Mouse (Mus musculus): ENCODE measurements around the gene Scn1b. TPM values are rescaled to one million over a fixed set of nuclear protein-coding genes. Genes with fewer than 3 reads are reported as not detected.

The Scn1b gene
- total RNA-seq, 2 experiments from 2014 or later: 303 to 352 TPM

DNA sequence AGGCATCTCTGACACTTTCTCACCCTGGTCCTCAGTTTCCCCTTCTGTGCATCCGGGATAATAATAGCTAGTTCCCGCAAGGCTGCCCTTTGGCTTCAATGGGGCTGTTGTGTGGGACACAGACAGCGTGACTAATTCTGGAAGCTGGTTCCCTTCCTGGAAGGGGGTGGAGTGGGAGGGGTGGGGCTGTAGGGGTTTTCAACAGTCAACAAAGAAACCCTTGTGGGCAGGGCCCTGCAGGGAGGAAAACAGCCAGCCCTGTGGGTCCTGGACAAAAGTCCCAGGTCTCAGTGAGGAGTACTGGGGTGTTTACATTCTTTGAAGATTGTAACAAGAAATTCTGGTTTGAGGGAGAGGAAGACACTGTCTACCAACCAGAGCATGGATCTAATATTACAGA lies 41.6 kb downstream of the Scn1b start:
- DNase-seq: no peak

- DNase-seq: no peak
These were observed 42.7 kb downstream of the Scn1b start for GRCm38 (mm10) chr7:31084140-31084539.

- peak; percentile 65 for DNase-seq
These were observed 43.8 kb downstream of the Scn1b start for GRCm38 (mm10) chr7:31082831-31083588.

DNA sequence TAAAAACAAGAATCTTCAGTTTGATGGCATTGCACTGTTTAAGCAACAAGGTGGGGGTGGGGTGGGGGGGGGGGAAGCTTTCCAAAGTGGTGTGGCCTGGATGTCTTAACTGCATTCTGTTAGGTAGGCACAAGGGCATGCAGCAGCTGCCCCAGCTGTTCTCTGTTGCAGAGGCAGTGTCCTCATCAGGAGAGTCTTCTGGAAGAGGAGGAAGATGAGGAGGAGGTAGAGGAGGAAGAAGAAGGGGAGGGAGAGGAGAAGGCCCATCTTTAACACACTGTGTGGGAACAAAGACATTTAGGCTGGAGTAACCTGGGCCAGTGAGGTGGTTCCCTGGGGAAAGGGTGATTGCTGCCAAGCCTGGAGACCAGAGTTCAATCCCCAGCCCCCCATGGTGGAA lies 44.7 kb downstream of the Scn1b start:
- DNase-seq: no peak

GRCm38 (mm10) chr7:31081106-31081505 lies 45.7 kb downstream of the Scn1b start:
- DNase-seq: no peak

- no peak for DNase-seq
These were observed 46.2 kb downstream of the Scn1b start for GRCm38 (mm10) chr7:31080611-31081010.

GRCm38 (mm10) chr7:31079670-31080069 lies 47.1 kb downstream of the Scn1b start:
- DNase-seq: no peak

- DNase-seq: peak; percentile 39
These were observed 48.8 kb downstream of the Scn1b start for GRCm38 (mm10) chr7:31077885-31078445.

GRCm38 (mm10) chr7:31077470-31077869 lies 49.3 kb downstream of the Scn1b start:
- no peak for DNase-seq

GRCm38 (mm10) chr7:31076492-31076891 lies 50.3 kb downstream of the Scn1b start, which contains the start of gene Fxyd3:
TSS of gene Fxyd3 (minus strand) at chr7:31076704.
- no peak for DNase-seq

DNA sequence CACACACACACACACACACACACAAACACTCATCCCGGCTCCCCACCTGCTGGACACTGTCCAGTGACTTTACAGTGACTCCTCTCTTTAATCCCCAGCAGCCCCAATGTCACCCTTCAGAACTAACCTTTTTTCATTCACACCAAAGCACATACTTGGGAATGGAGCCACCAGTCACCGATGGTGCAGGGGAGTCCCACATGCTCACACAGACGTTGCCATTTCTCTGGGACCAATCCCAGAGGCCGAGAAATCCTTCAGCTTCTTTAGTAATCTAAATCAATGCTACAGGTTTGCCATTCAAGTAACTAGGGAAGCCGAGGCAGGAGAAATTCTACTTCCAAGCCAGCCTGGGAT lies 52.1 kb downstream of the Scn1b start:
- no peak for DNase-seq

DNA sequence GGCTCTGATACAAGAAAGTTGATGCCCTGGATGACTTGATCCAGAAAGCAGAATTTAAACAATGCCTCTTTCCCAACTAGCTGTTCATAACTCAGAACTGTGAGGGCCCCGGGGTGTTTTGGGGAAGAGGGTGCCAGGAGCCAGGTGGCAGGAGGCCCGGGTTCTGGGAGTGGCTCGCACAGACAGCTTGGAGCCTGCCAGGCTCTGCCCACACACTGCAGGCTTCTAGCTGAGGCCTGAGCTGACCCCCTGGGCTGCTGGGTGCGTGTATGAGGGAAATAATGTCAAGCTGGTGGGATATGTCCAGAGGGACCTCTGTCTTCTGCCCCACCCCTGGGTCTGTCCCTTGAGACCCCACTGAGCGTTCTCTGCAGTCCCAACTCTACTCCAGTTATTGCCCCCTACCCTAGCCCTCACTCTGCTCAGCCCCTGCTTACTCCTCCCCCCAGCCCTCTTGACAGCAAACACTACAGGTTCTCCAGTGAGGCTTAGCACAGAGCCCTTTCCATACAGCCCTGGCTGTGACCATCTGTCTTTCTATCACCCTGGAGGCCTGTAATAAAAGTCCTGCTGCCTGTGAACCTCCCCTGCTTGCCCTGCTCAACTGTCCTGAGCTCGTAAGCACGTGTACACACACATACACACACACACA lies 52.6 kb downstream of the Scn1b start:
- DNase-seq: no peak

DNA sequence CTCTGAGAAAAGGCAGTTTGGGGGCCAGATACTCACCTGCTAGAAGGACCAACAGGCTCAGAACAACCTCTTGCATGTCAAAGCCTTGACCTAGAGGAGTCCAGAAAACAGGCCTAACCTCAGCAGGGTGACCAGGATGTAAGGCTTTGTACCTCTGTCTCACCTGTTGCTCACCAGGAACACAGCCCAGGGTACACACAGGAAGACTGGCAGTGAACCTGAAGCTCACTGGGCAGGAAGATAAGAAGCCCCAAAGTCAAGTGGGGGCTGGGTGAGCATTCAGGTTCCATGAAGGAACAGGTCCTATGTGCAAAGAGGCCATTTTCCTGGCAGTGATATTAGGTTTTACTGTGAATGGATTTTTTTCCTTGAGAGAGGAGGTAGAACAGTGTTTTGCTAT lies 53.3 kb downstream of the Scn1b start:
- no peak for DNase-seq

GRCm38 (mm10) chr7:31072326-31072725 lies 54.5 kb downstream of the Scn1b start:
- no peak for DNase-seq

DNA sequence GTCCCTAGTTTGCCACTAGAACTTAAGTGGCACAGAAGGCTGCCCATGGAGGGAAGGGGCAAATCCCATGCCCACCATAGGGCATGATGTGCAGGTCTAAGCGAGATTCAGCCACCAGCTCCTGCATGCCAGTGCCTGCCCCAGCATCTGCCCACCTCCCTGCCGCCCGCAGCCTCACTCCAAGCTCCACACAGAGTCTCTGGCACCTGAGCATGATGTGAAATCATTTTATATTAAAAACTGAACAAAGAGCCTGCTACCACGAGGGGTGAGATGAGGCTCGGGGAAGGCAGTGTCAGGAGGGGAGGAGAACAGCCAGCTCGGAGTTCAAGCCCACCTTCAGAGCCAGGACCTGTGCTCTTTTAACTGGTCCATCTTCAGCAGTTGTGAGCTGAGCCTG lies 56.5 kb downstream of the Scn1b start:
- no peak for DNase-seq

DNA sequence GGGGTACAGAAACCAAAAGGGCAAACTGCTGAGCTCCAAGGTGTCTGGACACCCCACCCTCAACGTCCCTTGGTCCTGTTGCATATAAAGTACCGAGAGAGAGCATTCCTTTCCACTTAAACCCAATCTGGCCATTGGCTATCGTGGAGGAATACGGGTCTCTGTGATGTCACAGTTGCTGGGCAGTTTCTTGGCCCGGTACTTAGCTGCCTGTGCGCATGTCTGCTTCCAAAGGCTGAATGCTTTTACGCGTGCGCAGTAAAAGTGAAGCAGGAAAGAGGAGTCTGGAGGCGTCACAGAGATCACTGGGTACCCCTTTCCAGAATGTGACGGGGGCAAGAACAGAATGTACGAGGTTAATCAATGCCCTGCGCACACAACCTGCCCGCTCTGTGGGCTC lies 57.3 kb downstream of the Scn1b start:
- DNase-seq: no peak

GRCm38 (mm10) chr7:31067836-31068235 lies 59.0 kb downstream of the Scn1b start:
- peak; percentile 70 for DNase-seq

Other genes with a start within 250 kb of the Scn1b start
- gene Cd22, start 246.7 kb downstream of the Scn1b start, total RNA-seq (2021): 1 to 10 TPM in 1 of 2 experiments, not detected in 1; 2.3 TPM
- 10 to 100 TPM in 1 of 2 experiments, 1 to 10 TPM in 1; 8.4 to 10.4 TPM for gene Mag, start 212.1 kb downstream of the Scn1b start, total RNA-seq (2021)
- not detected for gene Hamp2, start 202.3 kb downstream of the Scn1b start, total RNA-seq (2021)
- gene Hamp, start 183.0 kb downstream of the Scn1b start, total RNA-seq (2021): not detected
- gene Usf2, start 170.2 kb downstream of the Scn1b start, total RNA-seq (2021): 10 to 100 TPM; 76.7 to 78.9 TPM
- under 1 TPM; 0.49 to 0.72 TPM for gene Lsr, start 153.5 kb downstream of the Scn1b start, total RNA-seq (2021)
- under 1 TPM in 1 of 2 experiments, not detected in 1; 0.18 TPM for gene Fam187b, start 153.2 kb downstream of the Scn1b start, total RNA-seq (2021)
- gene Fxyd5, start 84.5 kb downstream of the Scn1b start, total RNA-seq (2021): 10 to 100 TPM; 10.1 to 21.5 TPM
- 1 to 10 TPM; 2.4 to 2.6 TPM for gene Fxyd7, start 75.5 kb downstream of the Scn1b start, total RNA-seq (2021)
- 1,000 to 10,000 TPM; 1,112 to 1,150 TPM for gene Fxyd1, start 69.8 kb downstream of the Scn1b start, total RNA-seq (2021)
- gene Lgi4, start 67.7 kb downstream of the Scn1b start, total RNA-seq (2021): 1 to 10 TPM; 8.4 to 9.9 TPM
- gene Fxyd3, start 50.3 kb downstream of the Scn1b start, total RNA-seq (2021): 1 to 10 TPM; 2.9 TPM
- 1 to 10 TPM; 6.8 to 7.8 TPM for gene Hpn, start 11.7 kb downstream of the Scn1b start, total RNA-seq (2021)
- 10 to 100 TPM; 35.0 to 35.8 TPM for gene Gramd1a, start 28.9 kb upstream of the Scn1b start, total RNA-seq (2021)
- gene Scgb2b2, start 163.5 kb upstream of the Scn1b start, total RNA-seq (2021): not detected
- not detected for gene Scgb1b2, start 164.8 kb upstream of the Scn1b start, total RNA-seq (2021)
- not detected for gene Scgb2b3, start 235.1 kb upstream of the Scn1b start, total RNA-seq (2021)
- gene Scgb1b3, start 248.6 kb upstream of the Scn1b start, total RNA-seq (2021): not detected

Data from gastrocnemius, postnatal 10 days (tissue).